Mouse (Mus musculus) small intestine, adult 2 months (tissue): ENCODE measurements around the gene Prkch. TPM values are rescaled to one million over a fixed set of nuclear protein-coding genes. Genes with fewer than 3 reads are reported as not detected.

Source experiments
- H3K27ac ChIP-seq: fragments of 200-500 bp; 2 replicates; pipeline ENCODE4 v1.5.1; 2012; ENCODE audit warnings: low read depth, low read length, control low read depth, inconsistent platforms; ENCODE audit not compliant: insufficient read depth
- H3K27me3 ChIP-seq: fragments of 200-500 bp; 2 replicates; pipeline ENCODE4 v1.6.1; 2012; ENCODE audit warnings: mild to moderate bottlenecking, moderate library complexity, low read length, inconsistent platforms; ENCODE audit not compliant: control insufficient read depth, insufficient read depth
- H3K36me3 ChIP-seq: fragments of 200-500 bp; 2 replicates; pipeline ENCODE4 v1.6.1; 2012; ENCODE audit warnings: mild to moderate bottlenecking, low read length, control low read depth, inconsistent platforms; ENCODE audit not compliant: control insufficient read depth, insufficient read depth
- H3K4me1 ChIP-seq: fragments of 200-500 bp; 2 replicates; pipeline ENCODE4 v1.6.1; 2012; ENCODE audit warnings: low read length, inconsistent platforms, mixed read lengths; ENCODE audit not compliant: control insufficient read depth, insufficient read depth, insufficient read length
- H3K4me3 ChIP-seq: fragments of 200-500 bp; 2 replicates; pipeline ENCODE4 v1.5.1; 2012; ENCODE audit warnings: low read depth, mild to moderate bottlenecking, control low read depth, inconsistent platforms, low read length, moderate library complexity
- CTCF ChIP-seq: fragments of 200-500 bp; IDR thresholded peaks from 2 replicates; pipeline ENCODE4 v1.5.1; 2012; ENCODE audit warnings: low read depth, mild to moderate bottlenecking, control low read depth, inconsistent platforms, low read length, moderate library complexity, mixed read lengths; ENCODE audit not compliant: insufficient replicate concordance, insufficient read length; ENCODE audit errors: extremely low read depth
- POLR2A ChIP-seq: fragments of 200-500 bp; IDR thresholded peaks from 2 replicates; pipeline ENCODE4 v1.6.1; 2012; ENCODE audit warnings: low read depth, mild to moderate bottlenecking, control low read depth, inconsistent platforms, low read length, moderate library complexity
- WGBS: fragments of 180-500 bp; shearing (Covaris S2); methylation state at CpG from one replicate; pipeline ENCODE4 v1.1.7; 2018; 5-methylcytosine and 5-hydroxymethylcytosine counted together
- polyA plus RNA-seq: library from polyadenylated mRNA; depleted of rRNA; stranded (reverse); fragments of >200 nt; gene quantifications from 2 replicates; pipeline ENCODE4 v1.2.3, GENCODE M21; 2012

The Prkch gene
- polyA plus RNA-seq, 1 experiment: 3.2 TPM

- 88% methylated on average over 16 of the region's 16 CpGs for WGBS
- no peak overlapping the region for H3K4me3 ChIP-seq
- H3K36me3 ChIP-seq: no peaks in the 10 kb centered on the region
- TF ChIP-seq CTCF: no peak
- TF ChIP-seq POLR2A: no peak
- H3K4me1 ChIP-seq: peaks cover 5% of the 10 kb centered on the region; the same call in 1 of the 2 replicates
- no peaks in the 10 kb centered on the region for H3K27me3 ChIP-seq
- H3K27ac ChIP-seq: no peak overlapping the region
Measured at GRCm38 (mm10) chr12:73695110-73695509, 110.5 kb downstream of the Prkch start.

- Histone ChIP-seq H3K27me3 (no peaks in the 10 kb centered on the region), H3K27ac (no peak overlapping the region), H3K36me3 (no peaks in the 10 kb centered on the region), H3K4me3 (no peak overlapping the region), H3K4me1 (peaks cover 5% of the 10 kb centered on the region; the same call in 1 of the 2 replicates)
- TF ChIP-seq CTCF (no peak), POLR2A (no peak)
- WGBS: 56% methylated on average over 4 of the region's 4 CpGs
Measured at GRCm38 (mm10) chr12:73696084-73696483, 111.5 kb downstream of the Prkch start.

GRCm38 (mm10) chr12:73696946-73697345, 112.3 kb downstream of the Prkch start:
- TF ChIP-seq CTCF (no peak), POLR2A (no peak)
- no peaks in the 10 kb centered on the region for H3K27me3 ChIP-seq
- no peaks in the 10 kb centered on the region for H3K36me3 ChIP-seq
- 87% methylated on average over 4 of the region's 4 CpGs for WGBS
- no peak overlapping the region for H3K4me3 ChIP-seq
- H3K27ac ChIP-seq: no peak overlapping the region
- peaks cover 5% of the 10 kb centered on the region; the same call in 1 of the 2 replicates for H3K4me1 ChIP-seq

- 37% methylated on average over 5 of the region's 5 CpGs for WGBS
- Histone ChIP-seq H3K4me1 (peaks cover 5% of the 10 kb centered on the region; the same call in 1 of the 2 replicates), H3K4me3 (no peak overlapping the region), H3K27me3 (no peaks in the 10 kb centered on the region), H3K36me3 (no peaks in the 10 kb centered on the region), H3K27ac (no peak overlapping the region)
- no peak for TF ChIP-seq POLR2A
- TF ChIP-seq CTCF: no peak
Measured at GRCm38 (mm10) chr12:73698436-73698835, 113.8 kb downstream of the Prkch start.

GRCm38 (mm10) chr12:73698841-73699240, 114.2 kb downstream of the Prkch start:
- H3K27ac ChIP-seq: no peak overlapping the region
- no peaks in the 10 kb centered on the region for H3K27me3 ChIP-seq
- 73% methylated on average over 8 of the region's 8 CpGs for WGBS
- no peaks in the 10 kb centered on the region for H3K36me3 ChIP-seq
- no peak overlapping the region for H3K4me3 ChIP-seq
- peaks cover 5% of the 10 kb centered on the region; the same call in 1 of the 2 replicates for H3K4me1 ChIP-seq
- TF ChIP-seq CTCF (no peak), POLR2A (no peak)

GRCm38 (mm10) chr12:73699471-73700186, 115.0 kb downstream of the Prkch start:
- no peak overlapping the region for H3K4me3 ChIP-seq
- no peak overlapping the region for H3K27ac ChIP-seq
- H3K36me3 ChIP-seq: no peaks in the 10 kb centered on the region
- H3K4me1 ChIP-seq: peaks cover 5% of the 10 kb centered on the region; the same call in 1 of the 2 replicates
- no peak for TF ChIP-seq POLR2A
- no peak for TF ChIP-seq CTCF
- 79% methylated on average over 17 of the region's 17 CpGs for WGBS
- H3K27me3 ChIP-seq: no peaks in the 10 kb centered on the region

- Histone ChIP-seq H3K4me3 (no peak overlapping the region), H3K27ac (no peak overlapping the region), H3K4me1 (peaks cover 5% of the 10 kb centered on the region; the same call in 1 of the 2 replicates), H3K27me3 (no peaks in the 10 kb centered on the region), H3K36me3 (no peaks in the 10 kb centered on the region)
- WGBS: 20% methylated on average over 6 of the region's 6 CpGs
- no peak for TF ChIP-seq CTCF
- no peak for TF ChIP-seq POLR2A
Measured at GRCm38 (mm10) chr12:73700544-73701069, 116.0 kb downstream of the Prkch start.

- no peaks in the 10 kb centered on the region for H3K27me3 ChIP-seq
- no peak overlapping the region for H3K4me3 ChIP-seq
- no peak overlapping the region for H3K27ac ChIP-seq
- peaks cover 5% of the 10 kb centered on the region; the same call in 1 of the 2 replicates for H3K4me1 ChIP-seq
- H3K36me3 ChIP-seq: no peaks in the 10 kb centered on the region
- WGBS: 79% methylated on average over 3 of the region's 3 CpGs
- TF ChIP-seq POLR2A (no peak), CTCF (no peak)
Measured at GRCm38 (mm10) chr12:73701999-73702398, 117.4 kb downstream of the Prkch start.
